In the genomic region with DNA sequence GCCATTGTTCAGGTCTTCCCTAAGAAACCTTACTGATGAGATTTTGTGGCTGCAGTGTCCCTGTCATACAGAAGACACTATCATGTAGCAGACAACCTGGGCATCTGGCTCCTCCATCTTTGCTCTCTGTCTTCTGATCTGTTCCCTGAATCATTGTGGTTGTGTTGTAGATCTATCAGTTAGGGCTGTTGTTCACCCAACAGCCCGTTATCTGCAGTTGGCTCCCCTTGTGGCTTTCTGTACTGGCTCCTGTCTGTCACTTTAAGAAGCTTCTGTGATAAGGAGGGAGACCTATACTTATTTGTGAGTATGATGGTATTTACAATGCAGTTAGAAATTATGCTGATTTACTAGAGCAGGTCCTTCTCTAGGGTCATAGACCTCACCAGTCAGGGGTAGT, we compare ENCODE assay signal across 19 mouse cellular contexts. TPM values are rescaled to one million over a fixed set of nuclear protein-coding genes. Genes with fewer than 3 reads are reported as not detected.
DNase-seq lines count a peak whose midpoint lies in the region; ATAC-seq and TF ChIP-seq lines count a peak whose summit lies in the region.
"Had no signal": no experiment of that assay in that cellular context is flagged by ENCODE, and none has a peak within 500 bp of the region (broad histone marks: within the 10 kb centered on the region; RNA-seq: fewer than 3 reads in every experiment).

No protein-coding gene starts in this region.

- peaks cover 16% of the 10 kb centered on the region for H3K27me3 ChIP-seq in erythroblast, embryonic 14.5 days (ENCODE audit: control insufficient read depth)
- H3K27me3 ChIP-seq in midbrain, embryonic 15.5 days (replicated peaks), result no peaks in the 10 kb centered on the region
- H3K27me3 ChIP-seq in midbrain, postnatal 0 days (ENCODE audit: insufficient read depth, low read length), result no peaks in the 10 kb centered on the region
- peaks cover 11% of the 10 kb centered on the region for H3K27me3 ChIP-seq in liver, embryonic 15.5 days

- no peak overlapping the region for H3K27ac ChIP-seq in midbrain, embryonic 15.5 days
- H3K27ac ChIP-seq in midbrain, postnatal 0 days (ENCODE audit: low read depth, low read length), result no peak overlapping the region
- peak overlapping the region; percentile 73 for H3K27ac ChIP-seq in liver, embryonic 15.5 days (replicated peaks)
- H3K27ac ChIP-seq: embryonic facial prominence, embryonic 13.5 days; layer of hippocampus, adult 2 months had no signal

- H3K4me2 ChIP-seq in midbrain, embryonic 15.5 days, result peak overlapping the region; percentile 57
- no peak overlapping the region for H3K4me2 ChIP-seq in midbrain, postnatal 0 days (ENCODE audit: low read depth, low read length, poor library complexity, severe bottlenecking)
- H3K4me2 ChIP-seq in liver, embryonic 15.5 days, result peak overlapping the region; percentile 78
- H3K4me2 ChIP-seq: embryonic facial prominence, embryonic 13.5 days; heart, embryonic 11.5 days; lung, embryonic 14.5 days had no signal

- no peak overlapping the region for H3K9ac ChIP-seq in midbrain, embryonic 15.5 days
- H3K9ac ChIP-seq in midbrain, postnatal 0 days (replicated peaks; ENCODE audit: low read length, poor library complexity, severe bottlenecking), result no peak overlapping the region
- H3K9ac ChIP-seq in liver, embryonic 15.5 days, result no peak overlapping the region
- H3K9ac ChIP-seq: embryonic facial prominence, embryonic 13.5 days; lung, embryonic 14.5 days had no signal

- peaks cover 72% of the 10 kb centered on the region for H3K4me1 ChIP-seq in erythroblast, embryonic 14.5 days (ENCODE audit: control insufficient read depth)
- H3K4me1 ChIP-seq in midbrain, embryonic 15.5 days, result peaks cover 24% of the 10 kb centered on the region
- 0 out of 2 replicates have a peak, but pooled peaks cover 9% of the 10 kb centered on the region for H3K4me1 ChIP-seq in midbrain, postnatal 0 days (ENCODE audit: insufficient read depth, low read length)
- peaks cover 50% of the 10 kb centered on the region for H3K4me1 ChIP-seq in liver, embryonic 15.5 days (replicated peaks)
- H3K4me1 ChIP-seq: embryonic facial prominence, embryonic 13.5 days had no signal

- DNase-seq in midbrain, postnatal 0 days (ENCODE audit: low spot score), result no peak
- DNase-seq in embryo, embryonic 11 days, result no peak
- DNase-seq in cerebellum, adult 11-12 months, result no peak
- DNase-seq in cerebellum, adult 9-10 months, result no peak
- DNase-seq: adrenal gland, adult 8-10 months; cerebellum, adult 2 months; heart, postnatal 36 days; kidney, postnatal 10 days; lung, embryonic 14.5 days; lung, postnatal 4 days; right cerebral cortex, postnatal 25 days had no signal

- H3K36me3 ChIP-seq in erythroblast, embryonic 14.5 days (ENCODE audit: control insufficient read depth), result peaks cover 50% of the 10 kb centered on the region
- peaks cover 3% of the 10 kb centered on the region; the same call in 1 of the 2 replicates for H3K36me3 ChIP-seq in midbrain, embryonic 15.5 days (replicated peaks)
- no peaks in the 10 kb centered on the region for H3K36me3 ChIP-seq in midbrain, postnatal 0 days (ENCODE audit: insufficient read depth, low read length)
- peaks cover 22% of the 10 kb centered on the region for H3K36me3 ChIP-seq in liver, embryonic 15.5 days (replicated peaks)
- H3K36me3 ChIP-seq: embryonic facial prominence, embryonic 13.5 days had no signal

- no peak for TF ChIP-seq CTCF in midbrain, postnatal 0 days (IDR thresholded peaks at IDR 0.05)

- peaks cover 4% of the 10 kb centered on the region for H3K9me3 ChIP-seq in erythroblast, embryonic 14.5 days (ENCODE audit: control insufficient read depth, low read length)
- no peaks in the 10 kb centered on the region for H3K9me3 ChIP-seq in midbrain, embryonic 15.5 days
- no peaks in the 10 kb centered on the region for H3K9me3 ChIP-seq in midbrain, postnatal 0 days (ENCODE audit: low read length)
- no peaks in the 10 kb centered on the region for H3K9me3 ChIP-seq in liver, embryonic 15.5 days (replicated peaks)
- H3K9me3 ChIP-seq: embryonic facial prominence, embryonic 13.5 days had no signal

- no peak for ATAC-seq in erythroblast, adult 5-6 weeks (replicated peaks; ENCODE audit: low FRiP score, poor library complexity, severe bottlenecking)
- no peak for ATAC-seq in midbrain, embryonic 15.5 days (replicated peaks)
- ATAC-seq in midbrain, postnatal 0 days (ENCODE audit: low FRiP score), result no peak
- no peak for ATAC-seq in liver, embryonic 15.5 days (ENCODE audit: insufficient read depth)
- ATAC-seq: intestine, embryonic 16.5 days had no signal

- H3K4me3 ChIP-seq in erythroblast, embryonic 14.5 days (replicated peaks), result peak overlapping the region; percentile 98
- H3K4me3 ChIP-seq in midbrain, embryonic 15.5 days, result no peak overlapping the region
- H3K4me3 ChIP-seq in midbrain, postnatal 0 days (ENCODE audit: low read depth, low read length), result no peak overlapping the region
- H3K4me3 ChIP-seq in liver, embryonic 15.5 days (replicated peaks), result peak overlapping the region; percentile 88
- H3K4me3 ChIP-seq: embryonic facial prominence, embryonic 13.5 days; layer of hippocampus, adult 2 months had no signal

- 81% methylated on average over 1 of the region's 1 CpGs for WGBS in midbrain, embryonic 15.5 days
- WGBS in midbrain, postnatal 0 days, result 90% methylated on average over 1 of the region's 1 CpGs
- 21% methylated on average over 1 of the region's 1 CpGs for WGBS in liver, embryonic 15.5 days (ENCODE audit: insufficient replicate concordance)

RNA-seq across cellular contexts. Expression of gene March8, which starts 2.7 kb away (rescaled TPM):
- polyA plus RNA-seq in erythroblast, embryonic 14.5 days (2012), result 4.5 and 5.5 TPM in 2 replicates
- 546 and 733 TPM in 2 replicates for total RNA-seq in erythroblast, adult 5-6 weeks (2015; ENCODE audit: low replicate concordance)
- 1,003 and 1,028 TPM in 2 replicates for total RNA-seq in erythroblast, adult 5-6 weeks (2017; ENCODE audit: low replicate concordance)
- polyA plus RNA-seq in midbrain, embryonic 15.5 days (2015; fragmentation: Nextera tagmentation; extraction: Ambion mirVana), result 74.7 and 82.0 TPM in 2 replicates
- 90.9 and 120 TPM in 2 replicates for total RNA-seq in midbrain, postnatal 0 days (2014; rRNA removed)
- polyA plus RNA-seq in midbrain, postnatal 0 days (2015; fragmentation: Nextera tagmentation; extraction: Ambion mirVana), result 34.2 and 38.2 TPM in 2 replicates
- polyA plus RNA-seq in liver, embryonic 15.5 days (2015; fragmentation: Nextera tagmentation; extraction: Ambion mirVana), result 95.4 and 97.7 TPM in 2 replicates

Comparison
In these comparisons a context has a peak if more than half of its experiments do, and no peak if none do; other contexts are left out.
1. H3K4me3 ChIP-seq: peak in erythroblast, embryonic 14.5 days (single experiment) and liver, embryonic 15.5 days (single experiment); none in midbrain, embryonic 15.5 days (single experiment) and midbrain, postnatal 0 days (single experiment).